Mouse (Mus musculus) brain, embryonic 14.5 days (tissue): ENCODE measurements around the gene Casp7.

Experiments
- CTCF ChIP-seq: fragments of 200-500 bp; IDR thresholded peaks from 2 replicates; pipeline ENCODE4 v1.5.1; 2012; ENCODE audit warnings: inconsistent platforms, mild to moderate bottlenecking, moderate library complexity, borderline replicate concordance; ENCODE audit not compliant: insufficient read depth, insufficient read length; ENCODE audit errors: extremely low read depth
- POLR2A ChIP-seq: fragments of 200-500 bp; IDR thresholded peaks from 2 replicates; pipeline ENCODE4 v1.6.1; 2012; ENCODE audit warnings: mild to moderate bottlenecking, inconsistent platforms, borderline replicate concordance; ENCODE audit not compliant: poor library complexity, insufficient read depth, insufficient read length, severe bottlenecking; ENCODE audit errors: extremely low read depth

DNA sequence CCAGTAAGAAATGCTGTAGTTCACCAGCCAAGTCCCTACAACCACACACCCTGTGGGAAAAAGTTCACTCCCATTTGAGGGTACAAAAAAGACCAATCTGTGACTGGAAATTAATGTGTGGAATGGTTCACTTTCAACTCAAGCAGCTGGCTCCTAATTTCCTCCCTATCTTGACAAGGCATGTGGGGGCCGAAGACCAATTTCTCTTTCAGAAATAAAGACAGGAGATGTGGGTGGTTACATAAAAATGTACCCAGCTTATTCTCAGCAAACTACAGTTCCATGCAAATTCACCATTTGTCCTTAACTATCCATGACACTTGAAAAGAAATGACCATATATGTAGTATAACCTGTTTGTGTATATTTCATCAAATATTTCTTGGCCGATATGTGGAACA, 55.5 kb downstream of the Casp7 start:
- TF ChIP-seq CTCF = no peak
- TF ChIP-seq POLR2A = no peak
